Mouse (Mus musculus): ENCODE results near the gene Hist1h1t. TPM values are rescaled to one million over a fixed set of nuclear protein-coding genes. Genes with fewer than 3 reads are reported as not detected.
"Not testable (repeated sequence)": the region's sequence is repeated elsewhere in the genome, so short reads cannot be mapped to it uniquely, and the experiment has no call there.

The Hist1h1t gene
- not detected in 2 replicates for polyA plus RNA-seq (2015; fragmentation: Nextera tagmentation; extraction: Ambion mirVana)

DNA sequence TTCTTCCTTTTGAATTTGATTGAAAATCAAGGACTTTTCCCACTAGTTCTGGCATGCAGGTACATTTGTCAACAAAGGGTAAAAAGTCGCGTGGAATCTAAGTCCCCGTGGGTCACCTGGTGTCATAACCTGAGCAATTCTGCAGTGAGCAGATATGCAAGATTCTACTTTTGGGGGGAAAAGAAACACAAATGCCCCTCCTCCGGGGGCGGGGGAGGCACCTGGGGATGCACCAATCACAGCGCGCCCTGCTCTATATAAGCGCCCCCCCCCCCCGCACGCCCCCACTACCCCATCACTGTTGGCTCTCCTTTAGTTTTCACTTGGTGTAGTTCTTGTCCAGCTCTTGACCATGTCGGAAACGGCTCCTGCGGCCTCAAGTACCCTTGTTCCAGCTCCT, at the start of gene Hist1h1t:
Hist1h1t (plus strand) TSS at position 301 of the 400 bp plus-strand sequence.
- WGBS, result 54% methylated on average over 13 of the region's 13 CpGs
- Histone ChIP-seq H3K4me2 (peak within 1 kb of the TSS; percentile 1; the same call in 1 of the 2 replicates), H3K27me3 (no peaks in the 10 kb centered on the region), H3K27ac (0 out of 2 replicates have a peak within 1 kb of the TSS, but pooled peaks have one; percentile 48), H3K36me3 (no peaks in the 10 kb centered on the region), H3K4me3 (no peak within 1 kb of the TSS), H3K9ac (no peak within 1 kb of the TSS), H3K9me3 (no peaks in the 10 kb centered on the region), H3K4me1 (0 out of 2 replicates have a peak, but pooled peaks cover 4% of the 10 kb centered on the region)
- ATAC-seq (ENCODE audit: insufficient number of reproducible peaks, insufficient read depth, low FRiP score, low TSS enrichment, low read depth), result no peak

DNA sequence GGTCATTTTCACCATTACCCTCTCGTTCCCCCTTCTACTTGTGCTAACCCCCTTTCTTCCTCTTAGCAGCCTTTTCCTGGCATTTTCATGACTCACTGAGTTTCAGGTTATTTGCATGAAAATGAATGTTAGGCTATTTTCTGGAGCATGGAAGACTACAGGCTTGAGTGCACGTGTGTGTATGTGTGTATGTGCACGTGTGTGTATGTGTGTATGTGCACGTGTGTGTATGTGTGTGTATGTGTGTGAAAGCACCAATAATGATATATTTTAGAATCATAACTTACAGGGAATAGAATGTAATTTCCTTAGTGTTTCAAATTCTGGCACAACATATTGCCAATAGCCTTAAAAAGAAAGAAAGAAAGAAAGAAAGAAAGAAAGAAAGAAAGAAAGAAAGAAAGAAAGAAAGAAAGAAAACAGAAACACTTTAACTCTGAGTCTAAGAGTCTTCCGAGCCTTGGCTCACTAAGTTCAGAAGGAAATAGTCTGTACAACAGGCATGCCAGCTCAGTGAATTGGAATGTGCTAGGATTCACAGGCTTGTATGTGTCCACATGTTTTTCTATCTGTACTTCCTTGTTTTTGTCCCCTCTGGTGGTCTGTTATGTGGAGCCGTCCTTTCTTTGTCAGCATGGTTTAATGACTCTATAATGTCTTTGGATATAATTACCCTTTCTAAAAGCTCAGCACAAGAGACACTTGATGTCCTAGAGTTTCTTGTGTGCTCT, 35.8 kb upstream of the Hist1h1t start:
- ATAC-seq (ENCODE audit: insufficient number of reproducible peaks, insufficient read depth, low FRiP score, low TSS enrichment, low read depth), result no peak
- 78% methylated on average over 6 of the region's 6 CpGs for WGBS
- no peaks in the 10 kb centered on the region for H3K9me3 ChIP-seq

DNA sequence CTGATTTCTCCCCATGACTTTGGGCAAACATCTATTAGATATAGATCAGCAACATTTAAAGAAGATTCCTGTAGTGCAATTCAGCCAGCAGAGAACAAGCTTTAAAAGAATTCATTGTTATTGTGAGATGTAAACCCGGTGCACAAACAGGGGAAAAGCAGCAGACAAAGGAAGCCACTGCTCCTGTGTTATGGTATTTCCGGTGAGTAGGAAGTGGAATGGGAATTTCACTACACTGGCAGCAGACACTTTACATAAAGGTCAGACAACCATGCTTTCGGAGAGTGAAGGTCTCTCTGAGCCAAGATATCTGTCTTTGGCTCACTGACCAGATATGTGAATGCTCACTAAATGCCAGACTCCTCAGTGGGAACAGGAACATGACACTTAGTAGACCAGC, 33.1 kb upstream of the Hist1h1t start:
- Histone ChIP-seq H3K9ac (no peak overlapping the region), H3K27ac (no peak overlapping the region), H3K4me2 (no peak overlapping the region), H3K27me3 (no peaks in the 10 kb centered on the region), H3K36me3 (no peaks in the 10 kb centered on the region), H3K9me3 (no peaks in the 10 kb centered on the region), H3K4me3 (no peak overlapping the region), H3K4me1 (no peaks in the 10 kb centered on the region)
- ATAC-seq (ENCODE audit: insufficient number of reproducible peaks, insufficient read depth, low FRiP score, low TSS enrichment, low read depth), result no peak
- WGBS, result 77% methylated on average over 3 of the region's 3 CpGs

More for the DNA sequence above, 35.8 kb upstream of the Hist1h1t start:
- H3K36me3 ChIP-seq, result no peaks in the 10 kb centered on the region
- no peak overlapping the region for H3K4me3 ChIP-seq
- no peaks in the 10 kb centered on the region for H3K4me1 ChIP-seq
- H3K9ac ChIP-seq, result no peak overlapping the region
- no peak overlapping the region for H3K4me2 ChIP-seq
- H3K27me3 ChIP-seq, result no peaks in the 10 kb centered on the region
- no peak overlapping the region for H3K27ac ChIP-seq

DNA sequence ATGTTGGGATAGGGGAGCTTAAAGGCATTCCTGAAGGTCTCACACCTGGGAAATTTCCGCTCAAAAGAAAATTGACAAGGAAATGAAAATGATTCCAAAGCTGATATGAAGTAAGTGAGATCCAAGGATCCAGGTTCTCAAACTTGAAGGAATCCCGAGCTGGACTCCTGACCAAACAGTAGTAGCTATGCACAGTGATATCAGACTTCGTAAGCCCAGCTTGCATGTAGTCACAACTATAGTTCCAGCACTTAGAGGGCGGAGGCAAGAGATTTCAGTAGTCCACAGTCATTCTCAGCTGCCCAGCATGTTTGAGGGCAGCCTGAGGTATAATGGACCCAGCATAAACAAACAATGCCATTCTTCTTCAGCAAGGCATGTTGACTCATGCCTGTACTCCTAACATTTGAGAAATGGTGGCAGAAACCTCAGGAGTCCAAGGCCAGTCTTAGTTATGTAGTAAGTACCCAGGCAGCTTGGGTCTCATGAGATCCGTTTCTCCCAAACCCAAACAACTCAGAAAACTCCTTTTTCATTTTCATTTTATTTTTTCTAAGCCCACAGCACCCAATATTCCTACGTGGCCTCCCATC, 13.5 kb upstream of the Hist1h1t start:
- Histone ChIP-seq H3K36me3 (no peaks in the 10 kb centered on the region), H3K27ac (peak overlapping the region; percentile 98; the same call in 1 of the 2 replicates), H3K9me3 (no peaks in the 10 kb centered on the region), H3K27me3 (no peaks in the 10 kb centered on the region), H3K9ac (no peak overlapping the region), H3K4me2 (peak overlapping the region; percentile 69), H3K4me1 (peaks cover 16% of the 10 kb centered on the region), H3K4me3 (no peak overlapping the region)
- 87% methylated on average over 6 of the region's 6 CpGs for WGBS
- ATAC-seq (ENCODE audit: insufficient number of reproducible peaks, insufficient read depth, low FRiP score, low TSS enrichment, low read depth), result no peak

DNA sequence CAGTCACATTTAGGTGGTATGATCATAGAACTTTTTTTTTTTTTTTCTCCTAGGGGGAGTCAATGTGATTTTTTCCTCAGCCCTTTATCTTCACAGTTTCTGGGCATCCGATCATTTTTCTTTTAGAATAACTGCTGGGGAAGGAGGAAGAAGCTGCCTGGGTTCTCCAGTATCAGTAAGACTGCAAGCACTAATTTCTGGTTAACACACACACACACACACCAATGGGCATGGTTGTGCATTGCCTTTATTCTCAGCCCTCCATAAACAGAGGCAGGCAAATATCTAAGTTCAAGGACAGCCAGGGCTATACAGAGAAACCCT, 13.0 kb upstream of the Hist1h1t start:
- Histone ChIP-seq H3K36me3 (no peaks in the 10 kb centered on the region), H3K4me1 (peaks cover 16% of the 10 kb centered on the region), H3K27ac (peak overlapping the region; percentile 98), H3K27me3 (no peaks in the 10 kb centered on the region), H3K9ac (peak overlapping the region; percentile 72), H3K4me3 (peak overlapping the region; percentile 50), H3K4me2 (peak overlapping the region; percentile 69), H3K9me3 (no peaks in the 10 kb centered on the region)
- WGBS, result 47% methylated on average over 1 of the region's 1 CpGs
- no peak for ATAC-seq (ENCODE audit: insufficient number of reproducible peaks, insufficient read depth, low FRiP score, low TSS enrichment, low read depth)

DNA sequence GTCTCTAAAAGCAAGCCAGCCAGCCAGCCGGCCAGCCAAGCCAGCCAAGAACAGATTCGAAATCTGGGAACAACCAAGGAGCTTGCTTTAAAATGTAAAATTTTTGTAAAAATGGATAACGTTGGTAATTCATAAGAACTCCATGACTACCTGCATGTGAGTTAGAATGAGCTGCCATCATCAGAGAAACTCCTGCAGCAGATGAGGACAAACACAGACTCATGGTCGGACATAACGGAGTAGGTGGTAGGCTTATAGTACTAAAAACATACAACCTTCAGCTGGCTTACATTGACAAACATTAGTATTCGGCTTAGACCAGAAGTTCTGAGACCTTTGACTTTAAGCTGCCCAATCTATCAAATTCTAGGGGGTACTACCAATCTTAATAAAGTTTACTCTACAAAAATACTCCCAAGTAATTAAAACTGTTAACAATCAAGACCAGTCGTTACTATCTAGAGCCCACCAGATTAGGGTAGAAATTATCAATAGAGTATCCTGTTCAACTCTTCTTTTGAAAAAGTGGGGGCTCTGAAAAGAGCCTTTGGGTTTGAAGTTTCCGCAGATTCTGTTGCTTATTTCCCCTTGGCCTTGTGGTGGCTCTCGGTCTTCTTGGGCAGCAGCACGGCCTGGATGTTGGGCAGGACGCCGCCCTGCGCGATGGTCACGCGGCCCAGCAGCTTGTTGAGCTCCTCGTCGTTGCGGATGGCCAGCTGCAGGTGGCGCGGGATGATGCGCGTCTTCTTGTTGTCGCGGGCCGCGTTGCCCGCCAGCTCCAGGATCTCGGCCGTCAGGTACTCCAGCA, 12.5 kb upstream of the Hist1h1t start:
- Histone ChIP-seq H3K4me3 (peak overlapping the region; percentile 50), H3K27ac (peak overlapping the region; percentile 98), H3K4me2 (peak overlapping the region; percentile 69), H3K4me1 (peaks cover 16% of the 10 kb centered on the region), H3K9ac (peak overlapping the region; percentile 72)
- ATAC-seq (ENCODE audit: insufficient number of reproducible peaks, insufficient read depth, low FRiP score, low TSS enrichment, low read depth); H3K27me3 ChIP-seq; H3K36me3 ChIP-seq; H3K9me3 ChIP-seq: not testable (repeated sequence)
- 8% methylated on average over 16 of the region's 30 CpGs for WGBS

DNA sequence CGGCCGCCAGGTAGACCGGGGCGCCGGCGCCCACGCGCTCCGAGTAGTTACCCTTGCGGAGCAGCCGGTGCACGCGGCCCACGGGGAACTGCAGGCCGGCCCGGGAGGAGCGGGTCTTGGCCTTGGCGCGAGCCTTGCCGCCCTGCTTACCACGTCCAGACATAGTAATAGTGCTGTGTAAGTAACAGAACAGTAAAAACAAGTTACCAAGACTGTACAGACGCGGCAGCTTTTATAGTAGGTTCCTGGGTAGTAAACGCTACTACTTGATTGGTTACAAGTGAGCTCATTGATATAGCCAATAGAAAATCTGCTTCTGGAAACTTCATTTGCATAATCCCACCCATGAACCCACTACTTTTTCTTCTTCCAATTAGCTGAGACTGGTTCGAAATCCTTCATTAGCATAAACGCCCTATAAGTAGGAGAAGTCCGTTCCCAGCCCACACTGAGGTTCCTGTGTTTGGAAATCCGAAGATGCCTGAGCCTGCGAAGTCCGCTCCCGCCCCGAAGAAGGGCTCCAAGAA, 11.8 kb upstream of the Hist1h1t start, which contains the start of the genes Hist1h2ac and Hist1h2bc:
Hist1h2ac (minus strand) TSS at position 194 of the 527 bp plus-strand sequence.
Hist1h2bc (plus strand) TSS at position 445 of the 527 bp plus-strand sequence.
- Histone ChIP-seq H3K27ac (peak within 1 kb of the TSS; percentile 98), H3K9me3 (no peaks in the 10 kb centered on the region), H3K27me3 (no peaks in the 10 kb centered on the region), H3K9ac (peak within 1 kb of the TSS; percentile 75), H3K4me3 (peak within 1 kb of the TSS; percentile 50), H3K4me1 (peaks cover 16% of the 10 kb centered on the region), H3K36me3 (no peaks in the 10 kb centered on the region), H3K4me2 (peak within 1 kb of the TSS; percentile 69)
- peak; percentile 99 for ATAC-seq (ENCODE audit: insufficient number of reproducible peaks, insufficient read depth, low FRiP score, low TSS enrichment, low read depth)
- WGBS, result 0% methylated on average over 28 of the region's 32 CpGs

DNA sequence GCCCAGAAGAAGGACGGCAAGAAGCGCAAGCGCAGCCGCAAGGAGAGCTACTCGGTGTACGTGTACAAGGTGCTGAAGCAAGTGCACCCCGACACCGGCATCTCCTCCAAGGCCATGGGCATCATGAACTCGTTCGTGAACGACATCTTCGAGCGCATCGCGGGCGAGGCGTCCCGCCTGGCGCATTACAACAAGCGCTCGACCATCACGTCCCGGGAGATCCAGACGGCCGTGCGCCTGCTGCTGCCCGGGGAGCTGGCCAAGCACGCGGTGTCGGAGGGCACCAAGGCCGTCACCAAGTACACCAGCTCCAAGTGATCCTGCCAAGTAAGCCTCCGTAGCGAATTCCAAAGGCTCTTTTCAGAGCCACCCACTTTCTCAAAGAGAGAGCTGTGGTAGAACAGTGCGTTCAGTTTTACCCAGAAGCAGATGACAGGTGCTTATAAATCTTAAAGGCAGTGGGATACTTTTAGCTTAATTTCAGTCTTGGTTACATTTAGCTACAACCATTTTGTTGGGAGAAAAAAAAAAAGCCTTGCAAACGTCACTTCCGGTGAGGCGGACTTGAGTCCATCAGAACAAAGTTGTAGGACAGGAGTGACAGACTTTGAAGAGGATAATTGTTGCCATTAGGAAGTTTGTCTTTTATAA, 11.2 kb upstream of the Hist1h1t start:
- Histone ChIP-seq H3K4me2 (peak overlapping the region; percentile 69), H3K9ac (peak overlapping the region; percentile 75), H3K27ac (peak overlapping the region; percentile 98), H3K4me3 (peak overlapping the region; percentile 50), H3K4me1 (peaks cover 16% of the 10 kb centered on the region)
- H3K27me3 ChIP-seq; H3K9me3 ChIP-seq; ATAC-seq (ENCODE audit: insufficient number of reproducible peaks, insufficient read depth, low FRiP score, low TSS enrichment, low read depth); H3K36me3 ChIP-seq: not testable (repeated sequence)
- under 1% methylated on average over 18 of the region's 37 CpGs for WGBS

DNA sequence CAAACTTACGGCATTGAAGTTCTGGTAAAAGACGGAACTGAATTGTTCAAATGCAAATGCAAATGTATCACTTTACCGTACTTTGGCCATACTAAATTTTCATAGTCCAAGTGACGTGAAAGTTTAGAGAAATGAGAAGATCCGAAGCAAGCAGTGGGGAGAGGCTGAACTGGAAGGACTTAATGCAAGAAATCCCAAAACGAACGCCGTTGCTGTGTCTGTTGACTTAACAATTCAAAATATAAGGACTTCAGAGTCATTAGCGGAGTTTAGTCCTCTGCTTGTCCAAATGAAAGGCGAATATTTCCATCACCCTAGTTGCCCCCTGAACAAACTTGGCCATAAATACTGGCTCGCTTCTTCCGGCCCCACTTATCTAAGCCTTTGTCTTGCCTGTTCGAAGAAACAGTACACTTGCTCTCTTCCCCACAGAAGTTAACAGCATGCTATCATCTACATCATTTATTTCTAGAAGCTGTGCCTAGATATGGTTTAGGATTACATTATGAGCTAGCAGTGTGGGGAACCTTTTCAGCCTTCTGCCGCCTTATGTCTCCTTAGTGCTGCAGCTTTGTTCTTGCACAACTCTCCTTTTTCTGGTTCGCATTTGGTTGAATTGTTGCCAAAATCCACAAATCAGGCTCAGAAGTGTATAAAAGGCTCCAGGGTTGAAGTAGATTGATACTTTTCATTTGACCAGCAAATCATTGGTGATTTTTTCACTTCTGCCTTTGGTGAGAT, 10.3 kb upstream of the Hist1h1t start:
- no peaks in the 10 kb centered on the region for H3K9me3 ChIP-seq
- no peaks in the 10 kb centered on the region for H3K27me3 ChIP-seq
- H3K4me2 ChIP-seq, result peak overlapping the region; percentile 69
- H3K27ac ChIP-seq, result peak overlapping the region; percentile 98
- 7% methylated on average over 15 of the region's 15 CpGs for WGBS
- ATAC-seq (ENCODE audit: insufficient number of reproducible peaks, insufficient read depth, low FRiP score, low TSS enrichment, low read depth), result no peak
- H3K9ac ChIP-seq, result peak overlapping the region; percentile 75
- peak overlapping the region; percentile 50 for H3K4me3 ChIP-seq
- H3K36me3 ChIP-seq, result no peaks in the 10 kb centered on the region
- H3K4me1 ChIP-seq, result peaks cover 16% of the 10 kb centered on the region

DNA sequence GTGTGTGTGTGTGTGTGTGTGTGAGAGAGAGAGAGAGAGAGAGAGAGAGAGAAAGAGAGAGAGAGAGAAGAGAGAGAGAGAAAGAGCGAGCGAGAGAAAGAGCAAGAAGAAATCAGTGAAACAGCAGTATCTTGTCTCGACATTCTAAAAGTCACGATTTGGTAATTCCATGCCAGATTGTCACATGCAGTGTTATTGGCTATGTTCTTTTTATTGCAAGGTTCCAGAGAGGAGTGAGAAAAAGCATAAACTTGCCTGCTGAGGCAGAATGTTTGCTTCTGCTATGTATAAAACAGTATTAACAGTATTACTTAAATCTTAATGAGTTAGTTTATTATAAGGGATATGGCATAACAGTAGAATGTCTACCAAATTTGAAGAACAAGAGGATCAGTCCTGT, 9.6 kb upstream of the Hist1h1t start:
- Histone ChIP-seq H3K9ac (peak overlapping the region; percentile 75), H3K9me3 (no peaks in the 10 kb centered on the region), H3K4me2 (peak overlapping the region; percentile 69), H3K4me3 (peak overlapping the region; percentile 50), H3K27me3 (no peaks in the 10 kb centered on the region), H3K4me1 (peaks cover 16% of the 10 kb centered on the region), H3K27ac (peak overlapping the region; percentile 98), H3K36me3 (no peaks in the 10 kb centered on the region)
- 47% methylated on average over 4 of the region's 4 CpGs for WGBS
- no peak for ATAC-seq (ENCODE audit: insufficient number of reproducible peaks, insufficient read depth, low FRiP score, low TSS enrichment, low read depth)

Data from embryonic facial prominence, embryonic 13.5 days (tissue).